Mouse (Mus musculus): ENCODE measurements around the gene Gas7.

The Gas7 gene

DNA sequence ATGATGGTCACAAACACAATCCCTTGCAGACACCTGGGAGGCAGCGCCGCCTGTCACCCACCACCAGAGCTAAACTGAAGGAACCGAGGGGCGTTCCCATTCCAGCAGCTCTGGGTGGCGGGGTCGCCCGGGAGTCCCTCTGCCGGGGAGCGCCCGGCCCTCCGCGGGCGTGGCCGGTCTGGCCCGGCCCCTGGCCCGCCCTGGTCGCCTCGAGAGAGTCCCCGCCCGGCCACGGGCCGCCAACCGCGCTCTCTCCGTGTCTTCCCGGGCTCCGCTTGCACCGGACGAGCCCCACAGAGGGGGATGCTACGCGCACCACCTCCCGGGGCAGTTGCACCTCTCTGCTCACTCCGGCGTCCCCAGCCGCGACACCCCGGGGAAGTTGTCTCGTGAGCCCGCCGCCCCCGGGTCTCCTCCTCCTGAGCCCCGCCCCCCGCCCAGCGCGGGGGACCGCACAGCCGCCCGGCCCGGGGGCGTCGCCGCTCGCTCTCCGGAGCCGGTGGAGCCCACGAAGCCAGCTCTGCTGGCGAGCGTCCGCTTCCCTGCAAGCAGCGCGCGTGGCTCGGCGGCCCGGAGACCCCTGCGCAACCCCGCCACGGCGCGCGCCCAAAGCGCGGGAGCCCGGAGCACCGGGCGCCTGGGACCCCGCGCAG lies at the start of gene Gas7:
Gene Gas7 (plus strand): TSS at position 564 of the 653 bp plus-strand sequence.
- DNase-seq: peak; percentile 37

DNA sequence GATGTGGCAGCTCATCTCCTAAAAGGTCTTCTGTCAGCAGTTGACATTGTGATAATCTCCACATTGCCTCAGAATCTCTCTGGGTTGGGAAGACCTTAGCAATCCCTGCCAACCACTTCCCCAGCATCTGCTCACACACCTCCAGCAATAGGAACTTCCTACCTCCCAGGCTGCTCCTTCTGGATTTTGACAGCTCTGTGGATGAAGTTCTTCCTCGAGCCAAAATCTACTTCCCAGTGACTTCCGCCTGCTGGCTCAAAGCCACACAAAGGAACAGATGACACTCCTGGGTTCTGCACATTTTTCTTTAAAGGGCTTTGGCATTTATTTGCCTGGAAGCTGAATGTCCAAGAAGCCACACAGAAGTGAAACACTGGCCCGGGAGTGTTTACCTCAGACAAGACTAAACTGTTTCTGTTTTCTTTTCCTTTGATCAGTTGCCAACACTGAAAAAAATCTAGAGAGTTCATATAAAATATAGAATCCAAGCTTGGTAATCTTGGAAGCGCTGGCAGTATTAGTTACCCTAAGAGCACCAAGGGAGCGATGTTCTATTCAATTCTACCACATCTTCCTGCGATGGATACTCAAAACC lies 40.8 kb upstream of the Gas7 start:
- no peak for DNase-seq

DNA sequence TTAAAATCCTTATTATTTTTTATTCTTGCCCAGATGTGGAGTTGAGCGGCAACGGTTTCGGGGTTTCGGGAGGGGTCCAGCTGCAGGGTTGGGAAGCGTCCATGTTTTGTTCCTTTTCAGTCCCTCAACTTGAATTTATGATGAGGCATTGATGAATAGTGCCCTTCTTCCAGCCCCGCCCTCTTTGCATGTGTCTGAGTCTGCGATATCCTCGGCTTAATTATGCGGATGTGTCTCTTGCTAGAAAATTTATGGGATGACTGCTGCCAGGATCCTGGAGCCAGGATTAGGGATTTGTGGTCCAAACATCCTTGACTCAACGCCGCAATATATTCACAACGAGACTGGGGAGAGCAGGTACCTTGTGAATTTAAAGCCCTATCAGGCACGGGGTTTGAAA lies 31.7 kb upstream of the Gas7 start:
- DNase-seq: no peak

DNA sequence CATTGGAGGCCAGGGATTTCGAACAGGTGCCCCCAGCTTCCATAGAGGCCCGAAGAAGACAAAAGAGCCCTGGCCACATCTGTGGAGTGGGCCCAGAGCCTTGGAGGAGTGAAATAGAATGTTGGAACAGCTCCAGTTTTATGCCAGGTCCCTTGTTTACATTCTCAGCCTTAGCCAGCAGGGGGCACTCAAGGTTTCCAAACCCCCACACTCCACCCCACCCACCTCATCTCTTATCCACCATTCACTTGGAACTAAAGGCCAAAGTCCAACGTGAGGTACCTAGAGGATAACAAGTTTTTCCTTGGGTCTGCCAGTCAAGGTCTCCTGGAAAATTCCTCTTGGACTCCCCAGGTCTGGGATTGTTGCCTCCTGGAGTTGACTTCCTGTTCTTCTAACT lies 27.0 kb upstream of the Gas7 start:
- DNase-seq: peak; percentile 23

DNA sequence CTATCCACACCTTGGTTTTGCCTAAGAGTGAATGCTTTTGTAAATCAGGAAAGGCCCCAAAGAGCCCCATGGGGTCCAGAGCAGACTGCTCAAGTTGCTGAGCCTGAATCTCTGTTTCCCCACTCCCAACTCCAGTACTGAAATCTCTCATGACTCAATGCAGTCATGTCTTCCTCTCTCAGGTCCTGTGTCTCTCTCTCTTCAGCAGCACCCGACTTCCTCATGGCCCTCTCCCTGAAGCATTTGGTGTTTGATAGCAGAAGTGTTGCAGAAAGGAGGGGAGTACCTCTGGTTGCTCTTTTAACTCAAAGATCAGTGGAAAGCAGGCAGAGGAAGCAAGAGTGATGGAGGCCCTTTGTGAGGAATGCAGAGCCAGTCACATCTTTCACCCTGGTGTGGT lies 25.4 kb upstream of the Gas7 start:
- no peak for DNase-seq

DNA sequence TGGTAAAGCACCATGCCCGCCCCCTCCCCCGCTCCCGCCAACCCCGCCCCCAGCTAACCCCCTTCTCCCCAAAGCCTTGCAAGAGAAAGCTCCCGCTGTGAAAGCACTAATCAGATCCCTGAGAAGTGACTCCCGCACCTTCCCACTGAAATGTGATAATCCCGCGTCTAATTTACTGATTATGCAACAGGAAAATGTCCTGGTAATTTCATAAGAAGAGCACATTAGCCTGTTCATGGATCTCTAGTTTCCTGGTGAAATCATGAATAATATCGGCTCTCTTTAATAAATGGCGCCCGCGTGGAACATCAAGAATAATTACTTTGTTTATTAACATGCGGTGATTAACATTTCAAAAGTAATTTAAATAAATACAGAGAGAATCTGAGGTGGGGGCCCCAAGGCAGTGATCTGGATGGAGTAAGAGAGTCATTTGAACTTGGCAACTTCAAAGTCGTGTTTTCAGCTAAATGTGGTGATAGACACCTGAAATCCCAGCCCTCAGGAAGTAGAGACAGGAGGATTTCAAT lies 24.1 kb upstream of the Gas7 start:
- DNase-seq: no peak

DNA sequence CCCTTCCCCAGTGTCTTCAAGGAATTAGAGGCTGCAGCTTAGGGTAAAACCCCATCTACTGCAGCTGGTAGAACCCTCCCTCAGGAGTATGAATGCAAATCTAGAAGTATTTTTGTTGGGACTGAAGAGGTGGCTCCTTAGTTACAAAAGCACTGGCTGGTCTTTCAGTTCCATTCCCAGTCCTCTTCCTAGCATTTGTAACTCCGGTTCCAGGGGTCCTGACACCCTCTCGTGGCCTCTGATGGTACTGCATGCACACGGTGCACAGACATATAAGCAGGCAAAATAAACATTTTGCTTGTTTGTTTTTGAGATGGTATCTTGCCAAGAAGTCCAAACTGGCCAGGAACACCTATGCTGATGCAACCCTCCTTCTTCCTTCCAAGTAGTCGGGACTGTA lies 23.4 kb upstream of the Gas7 start:
- no peak for DNase-seq

DNA sequence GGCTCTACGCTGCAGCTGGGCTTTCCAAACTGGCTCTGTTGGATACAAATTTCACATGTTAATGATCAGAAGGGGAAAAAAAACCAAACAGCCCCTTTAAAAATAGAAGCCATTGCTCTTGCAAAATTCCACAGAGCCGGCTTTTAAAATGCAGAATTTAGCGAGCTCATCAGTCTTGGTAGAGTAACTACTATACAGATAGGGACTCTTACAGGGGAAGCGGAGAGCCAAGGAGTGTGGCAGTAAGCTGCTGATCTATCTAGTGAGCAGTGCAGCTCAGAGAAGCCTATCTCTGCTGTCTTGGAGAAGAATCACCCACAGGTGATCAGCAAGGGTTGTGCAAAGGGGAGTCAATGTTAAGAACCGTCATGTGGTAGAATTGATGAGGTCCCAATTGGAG lies 21.5 kb upstream of the Gas7 start:
- no peak for DNase-seq

DNA sequence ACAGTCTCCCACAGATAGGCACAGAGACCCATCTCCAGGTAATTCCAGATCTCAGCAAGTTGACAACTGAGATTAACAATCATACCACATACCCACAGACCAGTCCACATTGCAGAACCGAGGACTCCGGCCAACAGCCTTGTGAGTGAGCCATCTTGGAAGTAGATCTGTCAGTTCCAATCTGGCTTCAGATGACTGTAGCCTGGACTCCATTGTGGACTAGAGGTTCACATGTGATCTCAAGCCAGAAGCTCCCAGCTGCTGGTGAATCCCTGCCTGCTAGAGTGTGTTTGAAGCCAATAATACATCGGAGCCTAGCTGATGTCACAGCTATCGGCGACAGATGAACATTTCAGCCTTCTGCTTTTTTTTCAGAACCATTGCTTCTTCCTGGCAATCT lies 16.5 kb upstream of the Gas7 start:
- DNase-seq: peak; percentile 55

DNA sequence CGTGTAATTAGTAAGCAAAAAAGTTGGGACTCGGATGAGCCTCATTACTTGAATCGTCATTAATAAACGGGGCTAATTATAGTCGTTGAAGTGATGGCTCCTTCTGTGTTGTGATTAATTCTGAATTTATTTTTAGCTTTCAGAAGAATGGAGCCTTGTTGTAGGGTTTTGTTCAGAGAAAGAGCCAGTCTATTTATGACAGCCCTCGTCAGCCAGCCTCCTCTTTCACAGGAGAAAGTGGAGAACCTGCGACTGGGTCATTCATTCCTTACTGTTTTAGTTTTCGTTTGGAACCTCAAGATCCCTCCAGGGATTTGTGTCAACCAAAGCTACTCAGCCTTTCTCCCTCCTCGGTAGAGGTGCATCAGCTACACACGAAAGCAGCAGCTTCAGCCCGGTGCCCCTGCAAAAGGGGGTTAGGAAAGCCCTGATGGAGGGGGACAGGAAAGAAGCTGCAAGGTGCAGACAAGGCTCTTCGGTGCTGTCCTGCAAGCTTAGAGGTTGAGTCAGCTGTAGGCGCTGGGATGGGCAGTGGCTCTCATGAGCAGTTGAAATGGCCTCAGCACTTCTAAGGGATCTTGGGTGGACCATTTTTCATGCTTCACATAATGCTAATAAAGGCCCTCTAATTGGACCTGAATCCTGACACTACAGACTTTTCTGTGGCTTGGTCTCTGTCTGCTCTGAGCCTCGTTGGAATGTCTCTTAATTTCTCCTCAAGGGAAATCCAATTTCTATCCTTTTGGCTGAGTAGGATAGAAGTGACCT lies 10.0 kb upstream of the Gas7 start:
- no peak for DNase-seq

DNA sequence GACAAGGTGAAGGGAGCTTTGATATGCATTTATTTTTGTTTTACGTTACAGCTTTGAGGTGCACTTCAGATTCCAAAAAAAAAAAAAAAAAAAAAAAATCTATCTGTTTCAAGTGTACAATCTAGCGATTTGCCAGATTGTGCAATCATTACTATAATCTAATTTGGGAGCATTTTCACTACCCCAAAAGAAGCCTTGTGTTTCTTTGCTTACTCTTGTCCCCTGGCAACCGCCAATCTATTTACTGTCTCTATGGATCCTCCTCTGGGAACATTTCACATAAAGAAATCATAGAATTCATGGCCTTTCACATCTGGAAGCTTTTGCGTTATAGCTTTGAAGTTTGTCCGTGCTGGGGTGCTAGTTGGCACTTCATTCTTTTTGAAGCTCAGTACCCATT lies 3.7 kb upstream of the Gas7 start:
- no peak for DNase-seq

DNA sequence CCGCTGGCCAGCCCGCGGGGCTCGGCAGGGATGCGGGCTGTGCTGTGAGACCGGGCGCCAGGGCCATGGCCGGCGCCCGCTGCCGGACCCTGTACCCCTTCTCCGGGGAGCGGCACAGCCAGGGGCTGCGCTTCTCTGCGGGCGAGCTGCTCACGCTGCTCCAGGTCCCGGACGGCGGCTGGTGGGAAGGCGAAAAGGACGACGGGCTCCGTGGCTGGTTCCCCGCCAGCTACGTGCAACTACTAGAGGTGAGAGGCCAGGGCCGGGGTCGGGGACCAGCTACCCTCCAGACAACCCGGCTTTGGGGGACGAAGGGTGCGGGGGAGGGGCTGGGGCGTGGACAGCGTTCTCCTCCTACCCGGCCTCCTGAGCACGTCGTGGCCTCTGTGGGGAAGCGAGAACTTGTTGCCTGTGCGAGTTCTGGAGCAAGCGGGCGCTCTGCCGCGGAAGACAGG lies 317 bp downstream of the Gas7 start:
- DNase-seq: peak; percentile 20

DNA sequence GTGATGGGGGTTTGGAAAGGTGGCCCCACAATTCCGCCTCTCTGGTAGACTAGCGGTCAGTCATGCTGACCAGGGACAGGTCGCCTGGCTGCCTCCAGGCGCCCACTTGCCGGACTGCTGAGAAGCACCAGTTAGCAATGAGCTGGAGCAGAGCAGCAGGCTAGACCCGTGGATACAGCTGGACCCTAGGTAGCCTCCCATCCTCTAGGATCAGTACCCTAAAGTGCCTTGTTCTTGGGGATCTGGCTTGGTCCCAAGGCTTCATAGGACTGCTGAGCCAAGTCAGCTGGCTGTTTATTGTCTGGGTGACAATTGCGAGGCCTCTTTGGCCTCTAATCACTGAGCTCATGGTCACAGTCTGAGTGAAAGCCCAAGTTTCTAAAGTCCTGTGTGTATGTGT lies 792 bp downstream of the Gas7 start:
- DNase-seq: peak; percentile 9

DNA sequence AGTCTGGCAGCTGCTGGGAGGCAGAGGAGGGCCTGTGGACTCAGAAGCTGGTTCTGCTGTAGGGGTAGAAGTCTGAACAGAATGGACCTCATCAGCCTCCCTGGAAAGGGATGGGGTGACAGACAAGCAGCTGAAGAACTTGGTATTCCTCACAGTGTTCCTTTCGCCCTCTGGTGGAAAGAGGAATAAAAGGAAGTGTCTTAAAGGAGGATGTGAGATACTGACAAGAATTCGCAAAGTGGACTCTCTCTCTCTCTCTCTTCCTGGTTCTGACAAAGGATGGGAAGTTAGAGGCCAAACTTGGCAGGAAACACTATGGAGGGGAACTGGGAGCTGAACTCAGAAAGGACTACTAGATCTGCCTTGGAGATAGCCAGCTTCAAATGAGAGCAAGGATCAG lies 2.9 kb downstream of the Gas7 start:
- DNase-seq: peak; percentile 52

DNA sequence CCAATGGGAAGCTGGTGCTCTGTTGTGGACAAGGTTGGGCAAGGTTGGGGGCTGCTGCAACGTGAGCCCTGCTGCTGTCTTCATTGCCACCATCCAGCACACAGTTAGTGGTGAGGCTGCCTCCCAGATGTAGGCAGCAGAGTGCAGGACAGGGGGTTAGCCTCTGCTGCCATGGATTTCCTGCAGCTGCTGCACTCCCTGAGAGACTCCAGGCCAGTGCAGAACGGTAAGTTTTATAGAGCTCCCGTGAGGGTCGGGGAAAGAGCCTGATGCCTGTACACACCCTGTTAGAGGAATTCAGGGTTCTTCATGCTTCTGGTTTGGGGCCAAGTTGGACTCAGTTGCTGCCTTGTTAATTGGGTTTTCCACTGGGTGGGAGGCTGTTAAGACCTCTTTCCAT lies 11.9 kb downstream of the Gas7 start:
- DNase-seq: no peak

DNA sequence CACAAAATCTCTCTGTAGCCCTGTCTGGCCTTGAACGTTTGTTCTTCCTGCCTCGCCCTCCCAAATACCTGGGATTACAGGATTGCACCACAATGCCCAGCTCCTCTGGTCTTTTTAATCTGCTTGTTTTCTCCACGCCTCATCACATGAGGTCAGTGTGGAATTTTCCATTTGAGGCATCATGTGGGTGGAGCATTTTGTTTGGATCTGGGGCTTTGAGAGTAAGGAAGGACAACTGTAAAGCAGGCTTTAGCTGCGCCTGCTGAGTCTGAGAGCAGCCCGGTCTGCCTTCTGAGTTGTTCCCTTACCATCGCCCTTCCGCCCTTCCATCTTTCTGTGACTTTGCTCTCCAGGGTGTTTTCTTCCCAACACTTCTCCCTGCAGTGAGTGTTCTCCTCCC lies 13.6 kb downstream of the Gas7 start:
- DNase-seq: peak; percentile 53

DNA sequence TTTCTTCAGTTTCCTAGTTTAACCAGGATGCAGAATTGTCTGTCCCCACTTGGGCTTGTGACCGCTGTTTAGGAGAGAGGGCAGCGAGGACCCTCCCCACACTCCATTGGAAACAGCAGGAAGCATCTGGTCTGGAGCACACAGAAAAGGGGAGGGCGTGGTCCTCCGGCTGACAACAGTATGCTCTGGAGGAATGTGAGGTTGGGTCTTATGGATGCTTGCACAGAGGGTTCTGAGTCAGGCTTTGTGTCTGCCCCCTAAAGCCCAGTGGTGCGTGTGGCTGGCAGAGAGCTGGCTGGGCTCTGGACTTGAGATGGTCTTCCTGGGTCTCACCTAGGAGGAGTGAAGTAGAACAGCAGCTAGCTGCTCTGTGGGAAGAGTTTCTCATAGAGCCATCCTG lies 19.4 kb downstream of the Gas7 start:
- no peak for DNase-seq

DNA sequence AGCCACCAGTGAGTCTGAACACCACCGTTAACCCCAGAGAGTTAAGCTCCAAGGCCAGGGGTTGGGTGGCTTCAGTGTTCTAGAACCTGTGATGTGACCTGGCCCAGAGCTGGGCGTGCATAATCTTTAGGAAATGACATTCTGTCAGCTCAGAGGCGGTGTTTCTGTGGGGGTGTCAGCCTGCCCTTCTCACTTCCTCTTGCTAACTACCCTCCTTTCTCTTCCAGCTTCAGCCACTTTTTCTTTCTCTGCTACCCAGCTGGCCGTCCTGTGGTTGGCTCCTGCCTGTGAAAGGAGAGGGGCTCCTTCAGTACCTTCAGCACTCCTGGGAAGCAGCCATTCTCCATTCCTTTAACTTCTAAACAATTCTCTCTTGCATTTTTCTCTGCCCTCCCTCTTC lies 24.3 kb downstream of the Gas7 start:
- DNase-seq: peak; percentile 16

DNA sequence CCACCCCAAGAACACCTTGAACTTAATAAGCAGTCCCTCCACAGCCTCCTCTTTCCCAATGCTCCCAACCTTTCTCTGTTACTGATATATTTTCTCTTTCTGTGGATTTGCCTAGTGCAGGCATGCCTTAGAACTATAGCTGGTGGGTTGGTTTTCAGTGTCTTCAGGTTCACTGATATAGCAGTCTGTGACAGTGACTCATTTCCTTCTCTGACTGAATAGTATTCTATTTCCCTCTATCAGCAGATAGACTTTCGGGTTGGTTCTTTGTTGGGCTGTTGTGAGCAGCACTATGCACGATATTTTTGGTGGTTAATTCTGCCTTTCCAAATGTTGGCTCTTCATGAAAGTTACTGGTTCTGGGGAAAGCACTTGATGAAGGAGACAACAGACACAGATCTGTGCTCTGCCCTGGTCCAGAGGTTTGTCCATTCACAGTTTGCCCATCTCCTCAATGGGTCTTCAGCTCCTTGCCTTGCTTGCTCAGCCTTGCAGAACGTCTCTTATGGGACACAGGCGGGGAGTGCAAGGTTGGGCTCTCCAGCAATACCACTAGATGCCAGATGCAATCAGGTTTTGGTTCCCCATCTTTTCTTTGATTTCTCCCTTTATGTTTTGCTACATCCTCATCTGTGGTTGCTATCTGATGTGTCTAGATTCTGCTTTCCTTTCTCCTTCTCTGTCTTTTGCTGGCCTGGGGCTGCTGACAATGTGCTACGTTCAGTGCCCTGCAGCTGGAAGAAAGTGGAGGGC lies 25.1 kb downstream of the Gas7 start:
- DNase-seq: no peak

DNA sequence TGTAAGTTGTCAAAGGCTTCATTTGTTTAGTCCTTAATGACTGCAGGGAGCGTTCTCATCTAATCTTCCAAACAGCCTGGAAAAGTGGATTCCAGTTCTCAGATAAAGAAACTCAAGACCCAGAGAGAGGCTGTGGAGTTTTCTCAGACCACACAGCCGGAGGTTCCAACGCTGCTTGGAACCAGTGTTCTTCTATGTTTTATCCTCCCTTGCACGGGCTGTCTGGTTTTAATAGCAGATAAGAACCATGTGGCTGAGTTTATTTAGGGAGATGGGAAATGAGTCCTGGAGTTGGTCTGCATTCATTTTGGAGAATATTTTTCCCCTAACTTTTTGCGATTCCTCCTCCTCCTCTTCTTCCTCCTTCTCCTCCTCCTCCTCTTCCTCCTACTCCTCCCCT lies 26.5 kb downstream of the Gas7 start:
- DNase-seq: no peak

DNA sequence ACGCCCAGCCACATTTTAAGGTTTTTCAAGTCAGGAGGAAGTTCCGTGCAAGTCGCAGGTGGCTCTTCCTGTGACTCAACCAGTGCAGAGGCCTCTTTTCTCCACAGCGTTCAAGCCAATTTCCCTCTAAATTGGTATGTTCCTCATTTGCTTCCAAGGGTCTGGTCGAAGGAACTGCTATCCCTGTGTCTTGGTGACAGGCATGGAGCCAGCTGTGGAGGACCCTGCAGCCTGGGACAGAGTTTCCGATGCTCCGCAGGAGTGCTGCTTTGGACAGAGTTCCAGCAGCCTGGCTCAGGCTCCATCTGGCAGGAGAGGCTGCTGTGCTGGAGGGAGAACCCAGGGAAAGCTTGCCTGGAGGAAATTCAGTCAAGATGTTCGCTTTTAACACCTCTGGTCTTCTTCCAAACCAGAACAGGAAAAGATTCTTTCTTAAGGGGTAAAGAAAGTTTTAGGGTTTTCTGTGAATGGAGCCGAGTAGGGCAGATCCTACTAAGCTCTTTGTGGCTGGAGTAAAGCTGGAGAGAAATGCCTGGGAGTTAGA lies 27.1 kb downstream of the Gas7 start:
- peak; percentile 14 for DNase-seq

DNA sequence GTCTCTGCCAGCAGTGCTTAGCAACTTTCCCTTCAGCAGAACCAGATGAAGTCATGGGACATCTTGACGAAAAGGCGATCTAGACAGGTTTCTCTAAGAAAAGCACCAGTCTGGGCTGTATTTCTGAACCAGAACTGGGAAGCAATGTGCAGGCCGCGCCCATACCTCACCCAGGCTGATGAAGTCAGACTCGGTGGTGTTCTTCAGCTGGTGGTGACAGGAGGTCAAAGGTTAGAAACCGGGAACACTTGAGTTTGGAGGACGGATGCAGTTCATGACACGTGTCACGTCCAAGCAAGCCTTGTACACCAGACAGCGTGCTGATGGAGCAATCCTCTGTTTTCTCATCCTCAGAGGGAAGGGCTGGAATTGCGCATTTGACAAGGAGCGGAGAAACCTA lies 32.9 kb downstream of the Gas7 start:
- DNase-seq: no peak

DNA sequence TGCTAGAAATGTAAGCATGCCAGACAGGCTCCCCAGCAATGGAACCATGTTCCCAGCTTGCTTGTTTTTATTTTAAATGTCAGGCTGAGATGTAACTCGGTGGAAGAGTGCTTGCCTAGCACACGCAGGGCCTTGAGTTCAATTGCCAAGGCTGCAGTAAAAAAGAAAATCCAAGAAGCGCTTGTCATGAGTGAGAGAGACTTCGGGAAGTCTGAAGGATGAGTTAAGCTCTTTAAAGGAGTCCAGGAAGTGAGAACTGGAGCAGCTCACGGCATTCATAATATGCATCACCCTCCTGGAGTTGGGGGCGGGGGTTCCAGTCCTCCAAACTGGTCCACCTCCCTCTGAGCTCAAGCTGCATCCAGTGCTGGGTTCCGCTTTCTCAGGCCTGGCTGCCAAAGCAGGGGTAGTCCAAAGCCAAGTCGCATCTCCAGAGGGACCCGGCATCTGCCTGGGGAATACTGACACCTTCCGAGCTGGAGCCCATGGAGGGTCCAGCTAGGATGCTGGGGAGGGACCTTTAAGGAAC lies 34.5 kb downstream of the Gas7 start:
- DNase-seq: no peak
